Mouse (Mus musculus) erythroblast, adult 5-6 weeks (primary cell): ENCODE results near the gene Aldh1a7. TPM values are rescaled to one million over a fixed set of nuclear protein-coding genes. Genes with fewer than 3 reads are reported as not detected.
"Not testable (repeated sequence)": the region's sequence is repeated elsewhere in the genome, so short reads cannot be mapped to it uniquely, and the experiment has no call there.

Experiments
- ATAC-seq: replicated peaks from 2 replicates; pipeline ENCODE4 v1.8.0; 2016; ENCODE audit warnings: moderate number of reproducible peaks, mild to moderate bottlenecking, moderate TSS enrichment, inconsistent platforms; ENCODE audit not compliant: poor library complexity, low FRiP score, severe bottlenecking
- total RNA-seq, 2 experiments: library from RNA; stranded (forward) in 1 of 2; stranded (reverse) in 1 of 2; fragments of 150-400 nt in 1 of 2; fragments of 200-764, 138-1000 nt in 1 of 2; gene quantifications; 2 replicates each; pipeline versions ENCODE4 v1.2.3 to v1.2.4; 2015 to 2017; ENCODE audit warnings: low replicate concordance in 2 of 2

The Aldh1a7 gene
- total RNA-seq, 2 experiments from 2014 or later: 4.7 to 12.1 TPM

DNA sequence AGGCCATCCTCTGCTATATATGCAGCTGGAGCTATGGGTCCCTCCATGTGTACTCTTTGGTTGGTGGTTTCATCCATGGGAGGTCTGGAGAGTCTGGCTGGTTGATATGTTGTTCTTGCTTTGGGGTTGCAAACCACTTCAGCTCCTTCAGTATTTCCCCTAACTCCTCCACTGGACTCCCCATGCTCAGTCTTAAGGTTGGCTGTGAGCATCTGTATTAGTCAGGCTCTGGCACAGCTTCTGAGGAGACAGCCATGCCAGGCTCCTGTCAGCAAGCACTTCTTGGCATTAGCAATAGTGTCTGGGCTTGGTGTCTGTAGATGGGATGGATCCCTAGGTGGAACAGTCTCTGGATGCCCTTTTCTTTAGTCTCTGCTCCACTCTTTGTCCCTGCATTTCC lies 79.9 kb downstream of the Aldh1a7 start:
- ATAC-seq: not testable (repeated sequence)

DNA sequence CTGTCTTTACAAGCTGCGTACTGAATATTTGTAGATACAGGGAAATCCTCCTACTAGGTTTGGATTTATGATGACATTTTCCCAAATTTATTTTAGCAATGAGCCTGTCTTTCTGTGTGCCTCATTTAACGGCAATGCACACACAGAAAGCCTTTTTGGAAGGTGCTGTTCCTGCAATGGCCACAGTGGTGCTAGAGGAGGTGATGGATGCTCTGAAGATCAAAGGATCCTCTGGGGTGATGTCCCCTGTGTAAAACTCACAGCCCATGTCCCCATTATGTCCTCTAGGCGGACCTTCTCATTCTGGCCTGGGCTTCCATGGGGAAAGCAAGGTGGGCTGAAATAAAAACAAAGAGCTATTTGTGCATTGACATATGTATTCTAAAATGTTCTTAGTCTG lies 83.0 kb downstream of the Aldh1a7 start:
- ATAC-seq: no peak

Other genes starting within 250 kb of the Aldh1a7 start
- gene Aldh1a1, start 234.8 kb downstream of the Aldh1a7 start, total RNA-seq (2015; ENCODE audit: low replicate concordance): 46.7 and 53.5 TPM in 2 replicates
- gene Aldh1a1, start 234.8 kb downstream of the Aldh1a7 start, total RNA-seq (2017; ENCODE audit: low replicate concordance): 139 and 168 TPM in 2 replicates
- gene Tmc1, start 226.6 kb upstream of the Aldh1a7 start, total RNA-seq (2015; ENCODE audit: low replicate concordance): not detected in 2 replicates
- not detected in 2 replicates for gene Tmc1, start 226.6 kb upstream of the Aldh1a7 start, total RNA-seq (2017; ENCODE audit: low replicate concordance)